Mouse (Mus musculus) heart, adult 2 months (tissue): ENCODE measurements around the gene Foxf2. TPM values are rescaled to one million over a fixed set of nuclear protein-coding genes. Genes with fewer than 3 reads are reported as not detected.

Experiments used
- DNase-seq, 2 experiments: peaks; one replicate each; pipeline ENCODE4 v3.0.0; 2021
- H3K27ac ChIP-seq: fragments of 200-600 bp; 2 replicates; pipeline ENCODE4 v1.8.1; 2022
- H3K27me3 ChIP-seq: fragments of 200-500 bp; 2 replicates; pipeline ENCODE4 v1.6.1; 2012; ENCODE audit warnings: mild to moderate bottlenecking, low read length, inconsistent platforms, mixed read lengths; ENCODE audit not compliant: control insufficient read depth, insufficient read depth
- H3K36me3 ChIP-seq: fragments of 200-500 bp; 2 replicates; pipeline ENCODE4 v1.6.1; 2012; ENCODE audit warnings: low read length, inconsistent platforms; ENCODE audit not compliant: control insufficient read depth, insufficient read depth
- H3K4me1 ChIP-seq: fragments of 200-500 bp; 2 replicates; pipeline ENCODE4 v1.6.1; 2011; ENCODE audit warnings: low read length; ENCODE audit not compliant: control insufficient read depth, insufficient read depth
- H3K4me3 ChIP-seq: fragments of 200-600 bp; 2 replicates; pipeline ENCODE4 v1.8.1; 2022
- H3K79me2 ChIP-seq: fragments of 200-500 bp; replicated peaks from 2 replicates; pipeline ENCODE4 v1.6.1; 2012; ENCODE audit warnings: mild to moderate bottlenecking, inconsistent platforms, low read length, moderate library complexity, mixed read lengths; ENCODE audit not compliant: control insufficient read depth, insufficient read depth
- H3K9ac ChIP-seq: fragments of 200-500 bp; 2 replicates; pipeline ENCODE4 v1.6.1; 2012; ENCODE audit warnings: low read depth, mild to moderate bottlenecking, control low read depth, inconsistent platforms, low read length, mixed read lengths
- CTCF ChIP-seq: fragments of 200-600 bp; IDR thresholded peaks from 2 replicates; pipeline ENCODE4 v1.8.1; 2022; ENCODE audit warnings: antibody characterized with exemption, mild to moderate bottlenecking, moderate library complexity
- EP300 ChIP-seq: fragments of 200-500 bp; IDR thresholded peaks from 2 replicates; pipeline ENCODE4 v1.6.1; 2011; ENCODE audit warnings: low read depth, low read length, control low read depth; ENCODE audit not compliant: insufficient read depth
- POLR2A ChIP-seq: fragments of 200-500 bp; IDR thresholded peaks from 2 replicates; pipeline ENCODE4 v1.6.1; 2011; ENCODE audit warnings: mild to moderate bottlenecking, low read depth, low read length, control low read depth; ENCODE audit not compliant: insufficient read depth
- WGBS: fragments of 180-500 bp; shearing (Covaris S2); methylation state at CpG from one replicate; pipeline ENCODE4 v1.1.7; 2018; 5-methylcytosine and 5-hydroxymethylcytosine counted together
- intact Hi-C: fragments of 180-260 bp; cut with DNase I; formaldehyde crosslinking; loops from one replicate; pipeline ENCODE4 v1.15.1; 2025
- long read RNA-seq: library from polyadenylated mRNA; stranded (forward); transcript quantifications from one replicate; pipeline ENCODE4 v2.0.0, GENCODE M21; 2021
- polyA plus RNA-seq: library from polyadenylated mRNA; depleted of rRNA; stranded (reverse); fragments of >200 nt; gene quantifications from 2 replicates; pipeline ENCODE4 v1.2.3, GENCODE M21; 2012; rRNA removed
- total RNA-seq, 2 experiments: library from RNA; stranded (reverse); gene quantifications; 2 replicates each; pipeline ENCODE4 v1.2.3; 2021

Gene Foxf2
- under 1 TPM in 1 of 2 experiments, not detected in 1; 0.10 TPM for total RNA-seq
- 0.09 and 0.27 TPM in 2 replicates for polyA plus RNA-seq
- long read RNA-seq, result 0 reads

DNA sequence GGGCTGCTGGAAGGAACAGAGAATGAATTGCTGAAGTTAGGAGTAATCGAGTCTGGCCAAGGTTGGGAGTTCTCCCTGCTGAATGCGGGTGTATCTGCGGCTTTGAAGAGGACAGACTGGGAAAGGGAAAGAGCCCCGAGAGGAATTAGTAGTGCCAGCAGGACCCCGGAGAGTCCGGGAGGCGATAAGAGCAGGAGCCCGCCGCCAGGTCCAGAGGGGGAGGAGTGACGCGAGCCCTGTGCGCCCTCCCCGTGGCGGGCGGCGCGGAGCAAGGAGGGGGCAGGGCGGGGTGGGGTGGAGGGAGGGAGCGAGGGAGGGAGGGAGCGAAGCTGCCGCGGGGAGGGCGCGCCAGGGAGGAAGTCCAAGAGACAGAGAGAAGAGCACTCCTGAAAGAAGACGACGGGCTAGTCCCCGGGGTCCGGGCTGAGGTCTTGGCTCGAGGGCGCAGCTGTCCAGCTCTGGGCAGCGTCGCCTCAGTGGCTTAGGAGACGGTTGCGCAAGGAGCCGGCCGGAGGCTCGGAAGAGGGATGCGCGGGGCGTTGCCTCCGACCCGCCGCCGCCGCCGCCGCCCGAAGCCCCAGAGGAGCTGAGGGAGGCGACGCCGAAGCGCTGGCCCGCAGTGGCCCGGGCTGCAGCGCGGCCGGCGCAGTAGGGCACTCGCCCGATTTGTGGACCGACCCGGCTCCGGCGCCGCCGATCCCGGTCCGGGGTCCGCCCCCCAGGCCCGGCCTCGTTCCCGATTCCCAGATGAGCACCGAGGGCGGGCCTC lies at the start of gene Foxf2:
TSS of gene Foxf2 (plus strand) at position 484 of the 769 bp plus-strand sequence.
- Histone ChIP-seq H3K4me1 (no peaks in the 10 kb centered on the region), H3K9ac (0 out of 2 replicates have a peak within 1 kb of the TSS, but pooled peaks have one; percentile 15), H3K36me3 (no peaks in the 10 kb centered on the region), H3K27me3 (peaks cover 26% of the 10 kb centered on the region), H3K4me3 (peak within 1 kb of the TSS; percentile 40), H3K27ac (no peak within 1 kb of the TSS), H3K79me2 (no peaks in the 10 kb centered on the region)
- intact Hi-C loops, result no loop called here
- under 1% methylated on average over 70 of the region's 74 CpGs for WGBS
- TF ChIP-seq POLR2A (no peak), CTCF (no peak), EP300 (no peak)
- peak; percentile 59 to 69 for DNase-seq

DNA sequence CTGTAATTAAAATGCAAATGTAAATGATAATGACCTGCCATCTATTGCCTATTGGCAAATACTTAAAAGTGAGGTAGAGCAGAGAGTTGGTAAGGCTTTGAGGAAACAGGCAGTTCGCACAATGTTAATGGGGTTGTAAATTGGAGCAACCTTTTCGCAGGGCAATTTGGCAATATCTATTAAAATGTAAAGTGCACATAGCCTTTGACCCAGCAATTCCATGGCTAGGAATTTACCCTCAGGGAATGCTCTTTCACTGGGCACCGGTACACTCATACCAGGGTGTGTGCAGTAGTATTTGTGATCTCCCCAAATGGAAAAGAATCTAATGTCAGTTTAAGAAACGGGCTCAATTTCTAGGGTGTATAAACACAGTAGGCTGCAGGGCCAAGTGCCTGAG lies 48.9 kb upstream of the Foxf2 start:
- H3K27ac ChIP-seq, result no peak overlapping the region
- no peaks in the 10 kb centered on the region for H3K36me3 ChIP-seq
- H3K9ac ChIP-seq, result no peak overlapping the region
- H3K27me3 ChIP-seq, result no peaks in the 10 kb centered on the region
- TF ChIP-seq CTCF (no peak), EP300 (no peak), POLR2A (no peak)
- DNase-seq, result no peak
- H3K79me2 ChIP-seq, result no peaks in the 10 kb centered on the region
- H3K4me3 ChIP-seq, result no peak overlapping the region
- intact Hi-C loops, result no loop called here
- WGBS, result 79% methylated on average over 4 of the region's 4 CpGs
- H3K4me1 ChIP-seq, result no peaks in the 10 kb centered on the region

DNA sequence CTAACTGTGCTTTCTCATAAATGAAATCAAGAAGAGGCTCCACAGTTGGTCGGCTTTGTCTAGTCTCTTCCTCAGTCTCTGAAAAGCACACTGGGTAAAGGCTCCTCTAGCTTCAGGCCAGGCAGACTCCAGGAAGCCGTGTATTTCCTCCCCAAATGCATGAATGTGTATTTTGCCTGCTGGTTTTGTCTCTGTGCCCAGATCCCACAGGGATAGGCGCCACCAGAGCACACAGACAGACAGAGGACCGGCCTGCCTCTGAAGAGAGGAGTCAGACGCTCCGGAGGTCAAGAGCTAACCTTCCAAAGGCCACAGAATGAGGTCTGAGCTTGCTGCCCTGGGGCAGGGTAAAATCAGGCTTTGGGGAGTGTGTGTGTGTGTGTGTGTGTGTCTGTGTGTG lies 48.0 kb upstream of the Foxf2 start:
- DNase-seq, result no peak
- H3K4me3 ChIP-seq, result no peak overlapping the region
- H3K9ac ChIP-seq, result no peak overlapping the region
- H3K27me3 ChIP-seq, result no peaks in the 10 kb centered on the region
- H3K4me1 ChIP-seq, result no peaks in the 10 kb centered on the region
- no peak for TF ChIP-seq POLR2A
- no peak for TF ChIP-seq CTCF
- no peak for TF ChIP-seq EP300
- intact Hi-C loops, result no loop called here
- 37% methylated on average over 6 of the region's 6 CpGs for WGBS
- no peak overlapping the region for H3K27ac ChIP-seq
- H3K79me2 ChIP-seq, result no peaks in the 10 kb centered on the region
- H3K36me3 ChIP-seq, result no peaks in the 10 kb centered on the region

DNA sequence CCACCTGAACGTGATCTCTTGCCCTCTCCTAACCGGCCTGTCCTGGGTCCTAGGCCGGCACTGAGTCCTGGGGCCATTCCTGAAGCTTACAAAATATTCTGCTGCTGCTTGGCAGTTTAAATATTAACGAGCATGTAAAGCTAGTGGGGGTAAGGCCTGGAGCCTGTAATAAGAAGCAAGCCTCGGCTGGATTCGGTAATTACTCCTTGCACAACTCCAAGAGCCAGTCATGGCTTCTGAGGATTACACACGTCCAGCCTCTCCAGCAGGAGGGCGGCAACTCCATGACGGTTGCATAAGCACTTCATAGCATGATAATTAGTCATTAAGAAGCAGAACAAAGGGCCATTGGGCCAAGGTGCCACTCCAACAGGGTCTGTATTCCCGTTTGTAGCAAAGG lies 47.2 kb upstream of the Foxf2 start:
- Histone ChIP-seq H3K9ac (no peak overlapping the region), H3K36me3 (no peaks in the 10 kb centered on the region), H3K27ac (no peak overlapping the region), H3K4me3 (no peak overlapping the region), H3K4me1 (no peaks in the 10 kb centered on the region), H3K27me3 (no peaks in the 10 kb centered on the region), H3K79me2 (no peaks in the 10 kb centered on the region)
- DNase-seq, result no peak
- no peak for TF ChIP-seq CTCF
- no peak for TF ChIP-seq EP300
- no peak for TF ChIP-seq POLR2A
- intact Hi-C loops, result no loop called here
- WGBS, result 76% methylated on average over 10 of the region's 10 CpGs

DNA sequence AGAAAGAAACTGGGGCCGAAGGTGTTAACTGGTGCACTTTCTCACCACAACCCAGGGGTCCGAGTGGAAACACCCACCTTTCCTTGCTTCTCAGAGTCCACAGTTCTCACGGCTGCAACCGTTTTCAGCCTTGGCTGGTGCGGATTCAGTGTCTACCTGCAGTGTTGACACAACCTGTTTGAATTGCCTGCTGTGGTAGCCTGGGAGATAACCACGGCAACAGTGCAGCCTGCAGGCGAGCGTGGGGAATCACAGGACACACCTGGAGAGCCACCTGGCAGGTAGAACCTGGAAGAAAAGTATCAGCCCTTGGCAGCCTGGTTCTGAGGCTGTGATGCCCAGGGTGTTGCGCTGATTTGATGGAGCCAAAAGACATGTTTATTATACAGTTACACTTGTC lies 45.8 kb upstream of the Foxf2 start:
- no peaks in the 10 kb centered on the region for H3K36me3 ChIP-seq
- no peak for TF ChIP-seq POLR2A
- TF ChIP-seq EP300, result no peak
- no peak for TF ChIP-seq CTCF
- WGBS, result 69% methylated on average over 9 of the region's 9 CpGs
- no peak for DNase-seq
- no peaks in the 10 kb centered on the region for H3K79me2 ChIP-seq
- H3K4me3 ChIP-seq, result no peak overlapping the region
- intact Hi-C loops, result no loop called here
- H3K9ac ChIP-seq, result no peak overlapping the region
- no peak overlapping the region for H3K27ac ChIP-seq
- no peaks in the 10 kb centered on the region for H3K27me3 ChIP-seq
- H3K4me1 ChIP-seq, result no peaks in the 10 kb centered on the region

DNA sequence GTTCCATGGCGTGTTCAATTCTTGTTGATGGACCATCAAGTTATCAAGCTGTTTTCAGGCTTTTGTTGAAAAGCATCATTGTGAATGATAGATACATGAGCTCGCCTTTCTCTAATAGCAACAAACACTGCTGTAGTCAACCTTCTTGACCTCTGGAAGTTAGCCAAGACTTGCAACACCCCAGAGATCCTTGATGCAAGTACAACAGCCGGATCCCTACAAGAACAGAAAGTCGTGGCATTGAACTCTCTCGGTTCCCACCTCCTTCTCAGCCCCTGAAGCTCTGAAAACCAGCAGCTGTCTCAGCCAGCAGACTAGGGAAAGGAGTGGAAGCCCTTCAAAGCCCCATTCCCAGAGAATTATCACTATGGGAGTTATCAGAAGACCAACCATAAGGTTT lies 38.3 kb upstream of the Foxf2 start:
- Histone ChIP-seq H3K4me1 (no peaks in the 10 kb centered on the region), H3K36me3 (no peaks in the 10 kb centered on the region), H3K9ac (no peak overlapping the region), H3K27ac (no peak overlapping the region), H3K27me3 (no peaks in the 10 kb centered on the region), H3K4me3 (no peak overlapping the region), H3K79me2 (no peaks in the 10 kb centered on the region)
- 43% methylated on average over 5 of the region's 5 CpGs for WGBS
- intact Hi-C loops, result no loop called here
- TF ChIP-seq EP300 (no peak), CTCF (no peak), POLR2A (no peak)
- DNase-seq, result no peak
